In the genomic region with DNA sequence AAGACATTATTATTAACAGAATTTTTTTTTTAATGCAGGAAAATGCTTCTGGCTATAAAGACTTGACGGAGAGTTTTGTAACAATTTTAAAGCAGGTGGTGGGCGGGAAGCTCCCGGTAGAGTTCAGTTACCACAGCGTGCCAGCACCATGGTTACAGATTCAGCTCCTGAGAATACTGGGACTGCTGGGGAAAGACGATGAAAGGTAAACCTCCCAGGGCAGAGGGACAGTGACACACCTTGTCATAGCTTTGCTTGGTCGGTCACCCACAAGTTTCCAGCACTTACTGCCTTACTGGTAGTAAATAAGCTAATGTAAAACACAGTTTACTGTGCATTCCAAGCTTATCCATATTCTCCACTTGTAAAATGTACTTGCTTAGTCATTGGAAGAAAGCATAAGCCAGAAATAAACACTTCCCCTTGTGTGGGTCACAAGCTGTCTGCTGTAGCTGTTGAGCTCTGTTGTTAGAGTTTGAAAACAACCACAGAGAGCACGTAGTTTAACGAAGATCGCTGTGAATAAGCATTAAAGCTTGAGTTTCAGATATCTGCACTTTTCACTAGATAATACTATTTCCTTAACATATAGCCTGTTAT, we compare ENCODE assay signal across 21 mouse cellular contexts. TPM values are rescaled to one million over a fixed set of nuclear protein-coding genes. Genes with fewer than 3 reads are reported as not detected.
DNase-seq lines count a peak whose midpoint lies in the region; ATAC-seq and TF ChIP-seq lines count a peak whose summit lies in the region.
"Had no signal": no experiment of that assay in that cellular context is flagged by ENCODE, and none has a peak within 500 bp of the region (broad histone marks: within the 10 kb centered on the region; RNA-seq: fewer than 3 reads in every experiment).

No protein-coding gene starts in this region.

- peaks cover 55% of the 10 kb centered on the region for H3K36me3 ChIP-seq in megakaryocyte, embryonic 14.5 days (replicated peaks; ENCODE audit: low read length)
- H3K36me3 ChIP-seq in midbrain, postnatal 0 days (ENCODE audit: insufficient read depth, low read length): peaks cover 38% of the 10 kb centered on the region

- TF ChIP-seq CTCF in midbrain, postnatal 0 days (IDR thresholded peaks at IDR 0.05): no peak

- peak overlapping the region; percentile 73 for H3K4me3 ChIP-seq in megakaryocyte, embryonic 14.5 days (replicated peaks)
- H3K4me3 ChIP-seq in midbrain, postnatal 0 days (ENCODE audit: low read depth, low read length): no peak overlapping the region
- H3K4me3 ChIP-seq: embryonic facial prominence, embryonic 15.5 days; forebrain, embryonic 12.5 days; limb, embryonic 13.5 days; liver, embryonic 15.5 days; midbrain, embryonic 12.5 days had no signal

- peak; percentile 34 to 49 for DNase-seq in layer of hippocampus, adult 8-10 months (ENCODE audit: low spot score in 2 of 2)
- peak; percentile 65 to 68 for DNase-seq in left cerebral cortex, postnatal 14 days (ENCODE audit: low spot score in 2 of 2)
- DNase-seq in telencephalon, adult 2 months (ENCODE audit: low read depth, low spot score): peak; percentile 74
- DNase-seq in kidney, postnatal 14 days: no peak
- no peak for DNase-seq in midbrain, postnatal 0 days (ENCODE audit: low spot score)
- DNase-seq: cerebellum, adult 11-12 months; heart, postnatal 10 days; kidney, postnatal 25 days; lung, postnatal 14 days; thymus, postnatal 25 days had no signal

- H3K9ac ChIP-seq in midbrain, postnatal 0 days (replicated peaks; ENCODE audit: low read length, poor library complexity, severe bottlenecking): no peak overlapping the region
- H3K9ac ChIP-seq: embryonic facial prominence, embryonic 15.5 days; forebrain, embryonic 12.5 days; hindbrain, embryonic 14.5 days; limb, embryonic 13.5 days; liver, embryonic 15.5 days; midbrain, embryonic 12.5 days had no signal

- no peak overlapping the region for H3K4me2 ChIP-seq in midbrain, postnatal 0 days (ENCODE audit: low read depth, low read length, poor library complexity, severe bottlenecking)
- H3K4me2 ChIP-seq: embryonic facial prominence, embryonic 15.5 days; forebrain, embryonic 12.5 days; hindbrain, embryonic 14.5 days; limb, embryonic 13.5 days; liver, embryonic 15.5 days; midbrain, embryonic 12.5 days had no signal

- H3K9me3 ChIP-seq in megakaryocyte, embryonic 14.5 days: no peaks in the 10 kb centered on the region
- H3K9me3 ChIP-seq in midbrain, postnatal 0 days (ENCODE audit: low read length): no peaks in the 10 kb centered on the region
- H3K9me3 ChIP-seq: embryonic facial prominence, embryonic 15.5 days; forebrain, embryonic 12.5 days; limb, embryonic 13.5 days; liver, embryonic 15.5 days; midbrain, embryonic 12.5 days had no signal

- no peak for ATAC-seq in megakaryocyte, adult 5-6 weeks (ENCODE audit: poor library complexity, severe bottlenecking)
- no peak for ATAC-seq in erythroblast, adult 5-6 weeks (replicated peaks; ENCODE audit: low FRiP score, poor library complexity, severe bottlenecking)
- no peak for ATAC-seq in midbrain, postnatal 0 days (ENCODE audit: low FRiP score)
- ATAC-seq: intestine, postnatal 0 days; Patski had no signal

- intact Hi-C loops in left cerebral cortex, postnatal 14 days (cut with DNase I): no loop called here

- WGBS in midbrain, postnatal 0 days: 97% methylated on average over 9 of the region's 9 CpGs

- no peaks in the 10 kb centered on the region for H3K27me3 ChIP-seq in megakaryocyte, embryonic 14.5 days (replicated peaks)
- no peaks in the 10 kb centered on the region for H3K27me3 ChIP-seq in midbrain, postnatal 0 days (ENCODE audit: insufficient read depth, low read length)
- H3K27me3 ChIP-seq: embryonic facial prominence, embryonic 15.5 days; forebrain, embryonic 12.5 days; limb, embryonic 13.5 days; liver, embryonic 15.5 days; midbrain, embryonic 12.5 days; Patski had no signal

- H3K27ac ChIP-seq in midbrain, postnatal 0 days (ENCODE audit: low read depth, low read length): no peak overlapping the region
- H3K27ac ChIP-seq: embryonic facial prominence, embryonic 15.5 days; forebrain, embryonic 12.5 days; hindbrain, embryonic 14.5 days; limb, embryonic 13.5 days; liver, embryonic 15.5 days; midbrain, embryonic 12.5 days had no signal

- H3K4me1 ChIP-seq in megakaryocyte, embryonic 14.5 days: peaks cover 28% of the 10 kb centered on the region
- H3K4me1 ChIP-seq in midbrain, postnatal 0 days (ENCODE audit: insufficient read depth, low read length): no peaks in the 10 kb centered on the region
- H3K4me1 ChIP-seq: embryonic facial prominence, embryonic 15.5 days; forebrain, embryonic 12.5 days; limb, embryonic 13.5 days; liver, embryonic 15.5 days; midbrain, embryonic 12.5 days had no signal

RNA-seq across cellular contexts. Expression of a gene that starts 26.6 kb away (rescaled TPM):
- 0.30 TPM in 1 of 2 replicates, not detected in the other for polyA plus RNA-seq in megakaryocyte, embryonic 14.5 days (2012; ENCODE audit: insufficient read depth, low replicate concordance)
- total RNA-seq in megakaryocyte, adult 5-6 weeks (2015): 8.8 and 10.7 TPM in 2 replicates
- total RNA-seq in megakaryocyte, adult 5-6 weeks (2017): 19.2 and 21.5 TPM in 2 replicates
- total RNA-seq in layer of hippocampus, adult 8-10 months (2022): 10 to 100 TPM; 12.2 to 18.9 (median 14.4) TPM
- 10 to 100 TPM; 11.9 to 12.4 TPM for total RNA-seq in left cerebral cortex, postnatal 14 days (2021)
- total RNA-seq in erythroblast, adult 5-6 weeks (2015; ENCODE audit: low replicate concordance): 3.3 and 5.0 TPM in 2 replicates
- 6.6 and 7.7 TPM in 2 replicates for total RNA-seq in erythroblast, adult 5-6 weeks (2017; ENCODE audit: low replicate concordance)
- total RNA-seq in midbrain, postnatal 0 days (2014; rRNA removed): 13.1 and 17.0 TPM in 2 replicates
- 5.9 and 7.0 TPM in 2 replicates for polyA plus RNA-seq in midbrain, postnatal 0 days (2015; fragmentation: Nextera tagmentation; extraction: Ambion mirVana)

RNA-seq across cellular contexts. Expression of a gene that starts 35.4 kb away (rescaled TPM):
- polyA plus RNA-seq in megakaryocyte, embryonic 14.5 days (2012; ENCODE audit: insufficient read depth, low replicate concordance): 9.9 TPM in 1 of 2 replicates, not detected in the other
- total RNA-seq in megakaryocyte, adult 5-6 weeks (2015): 48.9 and 59.4 TPM in 2 replicates
- total RNA-seq in megakaryocyte, adult 5-6 weeks (2017): 46.2 and 47.4 TPM in 2 replicates
- 10 to 100 TPM; 18.2 to 23.3 (median 22.8) TPM for total RNA-seq in layer of hippocampus, adult 8-10 months (2022)
- 10 to 100 TPM; 21.5 to 21.9 TPM for total RNA-seq in left cerebral cortex, postnatal 14 days (2021)
- total RNA-seq in erythroblast, adult 5-6 weeks (2015; ENCODE audit: low replicate concordance): 2.1 and 29.7 TPM in 2 replicates
- 18.3 and 26.8 TPM in 2 replicates for total RNA-seq in erythroblast, adult 5-6 weeks (2017; ENCODE audit: low replicate concordance)
- 9.4 and 12.1 TPM in 2 replicates for total RNA-seq in midbrain, postnatal 0 days (2014; rRNA removed)
- polyA plus RNA-seq in midbrain, postnatal 0 days (2015; fragmentation: Nextera tagmentation; extraction: Ambion mirVana): 29.4 and 30.6 TPM in 2 replicates

Comparison
In these comparisons a context has a peak if more than half of its experiments do, and no peak if none do; other contexts are left out.
1. DNase-seq: peak in layer of hippocampus, adult 8-10 months (2 of 2), left cerebral cortex, postnatal 14 days (2 of 2) and telencephalon, adult 2 months (single experiment); none in kidney, postnatal 14 days (single experiment) and midbrain, postnatal 0 days (single experiment).